Mouse (Mus musculus) left cerebral cortex, adult 2 months (tissue): ENCODE measurements around the gene Zbtb20. TPM values are rescaled to one million over a fixed set of nuclear protein-coding genes. Genes with fewer than 3 reads are reported as not detected.

Experiments used
- DNase-seq, 2 experiments: peaks; one replicate each; pipeline ENCODE4 v3.0.0; 2021 to 2022; ENCODE audit warnings: low spot score in 2 of 2, mixed read lengths in 1 of 2; ENCODE audit errors: extremely low spot score in 1 of 2
- H3K27ac ChIP-seq: fragments of 200-600 bp; 2 replicates; pipeline ENCODE4 v1.8.1; 2022
- H3K4me3 ChIP-seq: fragments of 200-600 bp; 2 replicates; pipeline ENCODE4 v1.8.1; 2022
- CTCF ChIP-seq: fragments of 200-600 bp; IDR thresholded peaks from 2 replicates; pipeline ENCODE4 v1.8.1; 2022; ENCODE audit warnings: antibody characterized with exemption, mild to moderate bottlenecking, moderate library complexity
- intact Hi-C: fragments of 180-260 bp; cut with DNase I; formaldehyde crosslinking; loops from one replicate; pipeline ENCODE4 v1.15.1; 2025
- total RNA-seq, 2 experiments: library from RNA; stranded (reverse); gene quantifications; 2 replicates each; pipeline ENCODE4 v1.2.3; 2021

Zbtb20 gene
- total RNA-seq, 2 experiments from 2014 or later: 46.5 to 57.6 TPM

GRCm38 (mm10) chr16:43331440-43331839, 455.8 kb downstream of the Zbtb20 start:
- DNase-seq: no peak
- no peak overlapping the region for H3K4me3 ChIP-seq
- no peak overlapping the region for H3K27ac ChIP-seq
- intact Hi-C loops: no loop called here
- TF ChIP-seq CTCF: no peak

- DNase-seq: no peak
- no peak for TF ChIP-seq CTCF
- H3K27ac ChIP-seq: no peak overlapping the region
- intact Hi-C loops: no loop called here
- no peak overlapping the region for H3K4me3 ChIP-seq
Observed at GRCm38 (mm10) chr16:43332734-43333133, 457.1 kb downstream of the Zbtb20 start.

GRCm38 (mm10) chr16:43333265-43333664, 457.6 kb downstream of the Zbtb20 start:
- Histone ChIP-seq H3K27ac (no peak overlapping the region), H3K4me3 (no peak overlapping the region)
- intact Hi-C loops: no loop called here
- no peak for TF ChIP-seq CTCF
- DNase-seq: no peak

GRCm38 (mm10) chr16:43334411-43335150, 458.9 kb downstream of the Zbtb20 start:
- Histone ChIP-seq H3K27ac (peak overlapping the region; percentile 78), H3K4me3 (peak overlapping the region; percentile 8)
- no peak for DNase-seq
- TF ChIP-seq CTCF: no peak
- intact Hi-C loops: loop anchor here (2.0 kb wide), 1 partner anchor 28 kb away; no protein-coding TSS in a partner anchor

- Histone ChIP-seq H3K4me3 (peak overlapping the region; percentile 8), H3K27ac (peak overlapping the region; percentile 78)
- intact Hi-C loops: loop anchor here (2.0 kb wide), 1 partner anchor 28 kb away; no protein-coding TSS in a partner anchor
- TF ChIP-seq CTCF: no peak
- DNase-seq: no peak
Observed at GRCm38 (mm10) chr16:43335151-43335823, 459.6 kb downstream of the Zbtb20 start.

- Histone ChIP-seq H3K27ac (peak overlapping the region; percentile 37; the same call in 1 of the 2 replicates), H3K4me3 (no peak overlapping the region)
- no peak for DNase-seq
- TF ChIP-seq CTCF: no peak
- intact Hi-C loops: loop anchor here (2.0 kb wide), 1 partner anchor 27 kb away; no protein-coding TSS in a partner anchor
Observed at GRCm38 (mm10) chr16:43335824-43336215, 460.1 kb downstream of the Zbtb20 start.

- TF ChIP-seq CTCF: no peak
- DNase-seq: no peak
- intact Hi-C loops: no loop called here
- Histone ChIP-seq H3K4me3 (no peak overlapping the region), H3K27ac (no peak overlapping the region)
Observed at GRCm38 (mm10) chr16:43340712-43341111, 465.0 kb downstream of the Zbtb20 start.

GRCm38 (mm10) chr16:43341916-43342455, 466.3 kb downstream of the Zbtb20 start:
- no peak overlapping the region for H3K4me3 ChIP-seq
- intact Hi-C loops: no loop called here
- no peak for TF ChIP-seq CTCF
- no peak for DNase-seq
- no peak overlapping the region for H3K27ac ChIP-seq

- Histone ChIP-seq H3K27ac (no peak overlapping the region), H3K4me3 (no peak overlapping the region)
- no peak for DNase-seq
- intact Hi-C loops: no loop called here
- no peak for TF ChIP-seq CTCF
Observed at GRCm38 (mm10) chr16:43346094-43346493, 470.4 kb downstream of the Zbtb20 start.

GRCm38 (mm10) chr16:43355776-43356645, 480.3 kb downstream of the Zbtb20 start:
- Histone ChIP-seq H3K4me3 (no peak overlapping the region), H3K27ac (no peak overlapping the region)
- intact Hi-C loops: no loop called here
- no peak for TF ChIP-seq CTCF
- no peak for DNase-seq

- no peak for TF ChIP-seq CTCF
- Histone ChIP-seq H3K27ac (no peak overlapping the region), H3K4me3 (no peak overlapping the region)
- no peak for DNase-seq
- intact Hi-C loops: no loop called here
Observed at GRCm38 (mm10) chr16:43359546-43359945, 483.9 kb downstream of the Zbtb20 start.
